ENCODE assay signal across 35 mouse cellular contexts in genomic region chr11:105948255-105948654, GRCm38 (mm10). TPM values are rescaled to one million over a fixed set of nuclear protein-coding genes. Genes with fewer than 3 reads are reported as not detected.
DNase-seq lines count a peak whose midpoint lies in the region; ATAC-seq and TF ChIP-seq lines count a peak whose summit lies in the region.
"Had no signal": no experiment of that assay in that cellular context is flagged by ENCODE, and none has a peak within 500 bp of the region (broad histone marks: within the 10 kb centered on the region; RNA-seq: fewer than 3 reads in every experiment).

No protein-coding gene starts in this region.

- H3K27me3 ChIP-seq in embryonic facial prominence, embryonic 14.5 days (replicated peaks; ENCODE audit: control insufficient read depth, insufficient read depth, low read length), result peaks cover 16% of the 10 kb centered on the region
- H3K27me3 ChIP-seq in small intestine, adult 2 months (ENCODE audit: control insufficient read depth, insufficient read depth, low read length), result no peaks in the 10 kb centered on the region
- no peaks in the 10 kb centered on the region for H3K27me3 ChIP-seq in forebrain, embryonic 14.5 days (replicated peaks; ENCODE audit: control insufficient read depth, insufficient read depth, low read length)

- H3K9ac ChIP-seq in embryonic facial prominence, embryonic 14.5 days (ENCODE audit: low read depth, low read length), result no peak overlapping the region
- no peak overlapping the region for H3K9ac ChIP-seq in forebrain, embryonic 14.5 days (ENCODE audit: low read length)
- H3K9ac ChIP-seq: limb, embryonic 12.5 days; lung, embryonic 15.5 days; midbrain, embryonic 13.5 days; neural tube, embryonic 15.5 days had no signal

- no peak for TF ChIP-seq POLR2A in small intestine, adult 2 months (IDR thresholded peaks at IDR 0.05; ENCODE audit: low read depth, low read length)

- no peak for ATAC-seq in embryonic facial prominence, embryonic 14.5 days (ENCODE audit: low read depth)
- ATAC-seq in forebrain, embryonic 14.5 days, result no peak
- ATAC-seq: forebrain, embryonic 16.5 days; hindbrain, embryonic 16.5 days; midbrain, embryonic 13.5 days had no signal

- DNase-seq in lung, postnatal 36 days, result peak; percentile 33
- no peak for DNase-seq in lung, postnatal 4 days
- DNase-seq in NIH3T3 (ENCODE audit: low read depth), result peak; percentile 85
- peak; percentile 9 for DNase-seq in embryonic facial prominence, embryonic 14.5 days (ENCODE audit: low spot score)
- DNase-seq in forebrain, embryonic 14.5 days (ENCODE audit: low spot score), result no peak
- no peak for DNase-seq in left cerebral cortex, adult 9 months (ENCODE audit: low spot score in 2 of 2)
- DNase-seq in left cerebral cortex, postnatal 14 days (ENCODE audit: low spot score in 2 of 2), result no peak
- DNase-seq: adrenal gland, postnatal 14 days; cerebellum, adult 11-12 months; cerebellum, adult 9-11 months; heart, postnatal 14 days; kidney, adult 9 months; kidney, postnatal 10 days; layer of hippocampus, postnatal 36 days; right cerebral cortex, postnatal 4 days had no signal

- no peak overlapping the region for H3K27ac ChIP-seq in embryonic facial prominence, embryonic 14.5 days (replicated peaks; ENCODE audit: low read depth, low read length)
- H3K27ac ChIP-seq in small intestine, adult 2 months (ENCODE audit: insufficient read depth, low read depth, low read length), result peak overlapping the region; percentile 92
- H3K27ac ChIP-seq in forebrain, embryonic 14.5 days (ENCODE audit: low read depth, low read length), result no peak overlapping the region
- H3K27ac ChIP-seq: limb, embryonic 12.5 days; lung, embryonic 15.5 days; macrophage; midbrain, embryonic 13.5 days; neural tube, embryonic 15.5 days had no signal

- H3K36me3 ChIP-seq in embryonic facial prominence, embryonic 14.5 days (ENCODE audit: control insufficient read depth, insufficient read depth, low read length), result no peaks in the 10 kb centered on the region
- no peaks in the 10 kb centered on the region for H3K36me3 ChIP-seq in small intestine, adult 2 months (ENCODE audit: control insufficient read depth, insufficient read depth, low read length)
- H3K36me3 ChIP-seq in forebrain, embryonic 14.5 days (ENCODE audit: control insufficient read depth, insufficient read depth, low read length), result no peaks in the 10 kb centered on the region
- H3K36me3 ChIP-seq: limb, embryonic 12.5 days; lung, embryonic 15.5 days; midbrain, embryonic 13.5 days; neural tube, embryonic 15.5 days had no signal

- no peak overlapping the region for H3K4me2 ChIP-seq in embryonic facial prominence, embryonic 14.5 days (ENCODE audit: low read depth, low read length)
- H3K4me2 ChIP-seq in forebrain, embryonic 14.5 days (ENCODE audit: low read length), result no peak overlapping the region
- H3K4me2 ChIP-seq: limb, embryonic 12.5 days; liver, embryonic 11.5 days; lung, embryonic 15.5 days; midbrain, embryonic 13.5 days; neural tube, embryonic 15.5 days had no signal

- H3K9me3 ChIP-seq in embryonic facial prominence, embryonic 14.5 days (ENCODE audit: control insufficient read depth, low read length), result no peaks in the 10 kb centered on the region
- no peaks in the 10 kb centered on the region for H3K9me3 ChIP-seq in forebrain, embryonic 14.5 days (replicated peaks; ENCODE audit: control insufficient read depth, low read length)
- H3K9me3 ChIP-seq: limb, embryonic 12.5 days; lung, embryonic 15.5 days; midbrain, embryonic 13.5 days; neural tube, embryonic 15.5 days had no signal

- no peak for TF ChIP-seq CTCF in small intestine, adult 2 months (IDR thresholded peaks at IDR 0.05; ENCODE audit: extremely low read depth, insufficient read length, insufficient replicate concordance, low read depth, low read length)

- no peak overlapping the region for H3K4me3 ChIP-seq in embryonic facial prominence, embryonic 14.5 days (ENCODE audit: low read depth, low read length)
- no peak overlapping the region for H3K4me3 ChIP-seq in small intestine, adult 2 months (ENCODE audit: low read depth, low read length)
- no peak overlapping the region for H3K4me3 ChIP-seq in forebrain, embryonic 14.5 days (ENCODE audit: low read depth, low read length)
- H3K4me3 ChIP-seq: limb, embryonic 12.5 days; lung, embryonic 15.5 days; midbrain, embryonic 13.5 days; neural tube, embryonic 15.5 days had no signal

- WGBS in embryonic facial prominence, embryonic 14.5 days, result 61% methylated on average over 2 of the region's 2 CpGs
- 52% methylated on average over 2 of the region's 2 CpGs for WGBS in small intestine, adult 2 months
- 66% methylated on average over 2 of the region's 2 CpGs for WGBS in forebrain, embryonic 14.5 days

- peaks cover 9% of the 10 kb centered on the region; the same call in 1 of the 2 replicates for H3K4me1 ChIP-seq in embryonic facial prominence, embryonic 14.5 days (ENCODE audit: control insufficient read depth, insufficient read depth, low read length)
- peaks cover 53% of the 10 kb centered on the region for H3K4me1 ChIP-seq in small intestine, adult 2 months (ENCODE audit: control insufficient read depth, insufficient read depth, insufficient read length, low read length)
- H3K4me1 ChIP-seq in forebrain, embryonic 14.5 days (ENCODE audit: control insufficient read depth, insufficient read depth, low read length), result peaks cover 6% of the 10 kb centered on the region; the same call in 1 of the 2 replicates

- intact Hi-C loops in left cerebral cortex, postnatal 14 days (cut with DNase I), result no loop called here

RNA-seq across cellular contexts. Expression of gene Cyb561, which starts 4.9 kb away (rescaled TPM):
- 19.5 and 21.6 TPM in 2 replicates for polyA plus RNA-seq in embryonic facial prominence, embryonic 14.5 days (2014; fragmentation: Nextera tagmentation; extraction: Ambion mirVana)
- polyA plus RNA-seq in small intestine, adult 2 months (2012; rRNA removed), result 36.2 and 56.3 TPM in 2 replicates
- 26.0 and 32.5 TPM in 2 replicates for polyA plus RNA-seq in forebrain, embryonic 14.5 days (2014; fragmentation: Nextera tagmentation; extraction: Ambion mirVana)
- total RNA-seq in left cerebral cortex, postnatal 14 days (2021), result 10 to 100 TPM; 64.4 to 65.2 TPM
- polyA plus RNA-seq: macrophage had no signal

RNA-seq across cellular contexts. Expression of gene Ace, which starts 19.5 kb away (rescaled TPM):
- polyA plus RNA-seq in embryonic facial prominence, embryonic 14.5 days (2014; fragmentation: Nextera tagmentation; extraction: Ambion mirVana), result 1.00 and 1.3 TPM in 2 replicates
- polyA plus RNA-seq in small intestine, adult 2 months (2012; rRNA removed), result 176 and 892 TPM in 2 replicates
- 1.9 and 3.1 TPM in 2 replicates for polyA plus RNA-seq in forebrain, embryonic 14.5 days (2014; fragmentation: Nextera tagmentation; extraction: Ambion mirVana)
- total RNA-seq in left cerebral cortex, postnatal 14 days (2021), result 10 to 100 TPM in 1 of 2 experiments, 1 to 10 TPM in 1; 9.7 to 10.5 TPM

RNA-seq across cellular contexts. Expression of gene Ace3, which starts 46.2 kb away (rescaled TPM):
- not detected in 2 replicates for polyA plus RNA-seq in embryonic facial prominence, embryonic 14.5 days (2014; fragmentation: Nextera tagmentation; extraction: Ambion mirVana)
- polyA plus RNA-seq in small intestine, adult 2 months (2012; rRNA removed), result not detected in 2 replicates
- not detected in 2 replicates for polyA plus RNA-seq in forebrain, embryonic 14.5 days (2014; fragmentation: Nextera tagmentation; extraction: Ambion mirVana)
- total RNA-seq in left cerebral cortex, postnatal 14 days (2021), result not detected
- total RNA-seq: adrenal gland, postnatal 14 days; gastrocnemius, adult 8-10 months; heart, postnatal 14 days; layer of hippocampus, postnatal 36 days; left cerebral cortex, postnatal 10 days; megakaryocyte-erythroid progenitor cell, adult 5-6 weeks had no signal
- polyA plus RNA-seq: forebrain, embryonic 16.5 days; heart, embryonic 14.5 days; hindbrain, embryonic 11.5 days; hindbrain, embryonic 16.5 days; intestine, embryonic 14.5 days; large intestine, adult 2 months; limb, embryonic 12.5 days; liver, embryonic 11.5 days; liver, embryonic 16.5 days; macrophage; midbrain, embryonic 13.5 days; neural tube, embryonic 15.5 days; stomach, embryonic 14.5 days; thymus, postnatal 0 days had no signal

RNA-seq across cellular contexts. Expression of gene Kcnh6, which starts 59.7 kb away (rescaled TPM):
- 2.5 and 2.6 TPM in 2 replicates for polyA plus RNA-seq in embryonic facial prominence, embryonic 14.5 days (2014; fragmentation: Nextera tagmentation; extraction: Ambion mirVana)
- 0.88 and 2.6 TPM in 2 replicates for polyA plus RNA-seq in small intestine, adult 2 months (2012; rRNA removed)
- 0.48 and 0.57 TPM in 2 replicates for polyA plus RNA-seq in forebrain, embryonic 14.5 days (2014; fragmentation: Nextera tagmentation; extraction: Ambion mirVana)
- total RNA-seq in left cerebral cortex, postnatal 14 days (2021), result 1 to 10 TPM; 1.5 to 1.7 TPM
- total RNA-seq: gastrocnemius, adult 8-10 months; megakaryocyte-erythroid progenitor cell, adult 5-6 weeks; monocyte, adult 5-6 weeks had no signal
- polyA plus RNA-seq: macrophage had no signal

Comparison
In these comparisons a context has a peak if more than half of its experiments do, and no peak if none do; other contexts are left out.
1. DNase-seq: peak in lung, postnatal 36 days (single experiment), NIH3T3 (single experiment) and embryonic facial prominence, embryonic 14.5 days (single experiment); none in lung, postnatal 4 days (0 of 2), forebrain, embryonic 14.5 days (single experiment), left cerebral cortex, adult 9 months (0 of 2) and left cerebral cortex, postnatal 14 days (0 of 2).
2. RNA of gene Ace, which starts 19.5 kb away (polyA plus RNA-seq): 176 to 892 TPM in small intestine, adult 2 months; 1.9 to 3.1 TPM in forebrain, embryonic 14.5 days and 1.00 to 1.3 TPM in embryonic facial prominence, embryonic 14.5 days; every median in the first group is over 10 times any median in the second.